Mouse (Mus musculus): Measurements from ENCODE around the gene Zfp318.

- no peak for TF ChIP-seq CTCF (IDR thresholded peaks at IDR 0.05; ENCODE audit: low read depth, low read length)
- no peak for TF ChIP-seq POLR2A (IDR thresholded peaks at IDR 0.05; ENCODE audit: borderline replicate concordance, low read depth, low read length)
Observed at GRCm38 (mm10) chr17:46418628-46419027, 35.1 kb downstream of the Zfp318 start.

All from bone marrow macrophage, adult 2 months (primary cell).